Mouse (Mus musculus) bone marrow, adult 2 months (tissue): ENCODE data around the gene Ankrd11.

ENCODE experiments used
- CTCF ChIP-seq: fragments of 200-500 bp; IDR thresholded peaks from 2 replicates; pipeline ENCODE4 v1.5.1; 2011; ENCODE audit warnings: low read length, control low read depth; ENCODE audit not compliant: control insufficient read depth, insufficient read depth
- POLR2A ChIP-seq: fragments of 200-500 bp; IDR thresholded peaks from 2 replicates; pipeline ENCODE4 v1.6.1; 2011; ENCODE audit warnings: low read depth, mild to moderate bottlenecking, control low read depth, low read length, borderline replicate concordance; ENCODE audit not compliant: control insufficient read depth

GRCm38 (mm10) chr8:122898473-122898872 lies 143.6 kb downstream of the Ankrd11 start:
- TF ChIP-seq CTCF (no peak), POLR2A (no peak)
